Mouse (Mus musculus): Measurements from ENCODE around the gene Tenm2.
A peak's percentile ranks its signal among the peaks of the same experiment; 100 is the strongest.

Tenm2 gene

GRCm38 (mm10) chr11:36036061-36036695 lies 1199.6 kb downstream of the Tenm2 start:
- peak; percentile 92 to 95 for DNase-seq

- DNase-seq: no peak
These were observed 1204.0 kb downstream of the Tenm2 start for GRCm38 (mm10) chr11:36031751-36032150.

GRCm38 (mm10) chr11:36020009-36020408 lies 1215.8 kb downstream of the Tenm2 start:
- DNase-seq: no peak

GRCm38 (mm10) chr11:36013179-36013578 lies 1222.6 kb downstream of the Tenm2 start:
- DNase-seq: no peak

- no peak for DNase-seq
These were observed 1226.2 kb downstream of the Tenm2 start for GRCm38 (mm10) chr11:36009281-36010208.

GRCm38 (mm10) chr11:36002900-36003299 lies 1232.9 kb downstream of the Tenm2 start:
- DNase-seq: no peak

GRCm38 (mm10) chr11:36001282-36001970 lies 1234.3 kb downstream of the Tenm2 start:
- DNase-seq: peak; percentile 86 to 90

GRCm38 (mm10) chr11:36000585-36001281 lies 1235.0 kb downstream of the Tenm2 start:
- no peak for DNase-seq

GRCm38 (mm10) chr11:36000038-36000437 lies 1235.7 kb downstream of the Tenm2 start:
- no peak for DNase-seq

GRCm38 (mm10) chr11:35998048-35998447 lies 1237.7 kb downstream of the Tenm2 start:
- no peak for DNase-seq

- DNase-seq: no peak
These were observed 1240.5 kb downstream of the Tenm2 start for GRCm38 (mm10) chr11:35995310-35995709.

GRCm38 (mm10) chr11:35991846-35992245 lies 1243.9 kb downstream of the Tenm2 start:
- no peak for DNase-seq

- DNase-seq: no peak
These were observed 1245.8 kb downstream of the Tenm2 start for GRCm38 (mm10) chr11:35989967-35990366.

GRCm38 (mm10) chr11:35985841-35986393 lies 1249.8 kb downstream of the Tenm2 start:
- DNase-seq: peak; percentile 53 to 56

GRCm38 (mm10) chr11:35982734-35983133 lies 1253.0 kb downstream of the Tenm2 start:
- DNase-seq: peak in 1 of 2 experiments; percentile 38

- peak; percentile 83 to 89 for DNase-seq
These were observed 1255.3 kb downstream of the Tenm2 start, which contains the start of gene Wwc1 for GRCm38 (mm10) chr11:35980411-35980917. Gene Wwc1 (minus strand): TSS chr11:35980527.

GRCm38 (mm10) chr11:35979733-35980410 lies 1255.9 kb downstream of the Tenm2 start:
- DNase-seq: peak; percentile 62 to 68

- DNase-seq: peak; percentile 44 to 50
These were observed 1256.5 kb downstream of the Tenm2 start for GRCm38 (mm10) chr11:35979266-35979732.

- peak in 1 of 2 experiments; percentile 17 for DNase-seq
These were observed 1258.0 kb downstream of the Tenm2 start for GRCm38 (mm10) chr11:35977796-35978195.

GRCm38 (mm10) chr11:35977096-35977495 lies 1258.7 kb downstream of the Tenm2 start:
- no peak for DNase-seq

GRCm38 (mm10) chr11:35976482-35976881 lies 1259.3 kb downstream of the Tenm2 start:
- DNase-seq: peak; percentile 75 to 85
